Mouse (Mus musculus): ENCODE data around the gene Steap3. TPM values are rescaled to one million over a fixed set of nuclear protein-coding genes. Genes with fewer than 3 reads are reported as not detected.
"Not testable (repeated sequence)": the region's sequence is repeated elsewhere in the genome, so short reads cannot be mapped to it uniquely, and the experiment has no call there.

Steap3 gene
- total RNA-seq (2021) = 10 to 100 TPM; 26.9 to 32.1 TPM

- intact Hi-C loops (cut with DNase I) = no loop called here
- no peak for DNase-seq
Observed at GRCm38 (mm10) chr1:120272605-120273004, at the start of gene Steap3. Gene Steap3 (minus strand): TSS chr1:120272705.

GRCm38 (mm10) chr1:120321270-120322021 is 48.9 kb upstream of the Steap3 start:
- no peak for DNase-seq
- intact Hi-C loops (cut with DNase I) = no loop called here

- intact Hi-C loops (cut with DNase I) = no loop called here
- no peak for DNase-seq
Observed at GRCm38 (mm10) chr1:120305801-120306200, 33.3 kb upstream of the Steap3 start.

GRCm38 (mm10) chr1:120296936-120297335 is 24.4 kb upstream of the Steap3 start:
- intact Hi-C loops (cut with DNase I) = no loop called here
- DNase-seq = no peak

GRCm38 (mm10) chr1:120293803-120294202 is 21.3 kb upstream of the Steap3 start:
- intact Hi-C loops (cut with DNase I) = no loop called here
- DNase-seq = no peak

- intact Hi-C loops (cut with DNase I) = no loop called here
- DNase-seq = no peak
Observed at GRCm38 (mm10) chr1:120291709-120292108, 19.2 kb upstream of the Steap3 start.

- peak in 1 of 2 experiments; percentile 3 for DNase-seq
Observed at GRCm38 (mm10) chr1:120289843-120290242, 17.3 kb upstream of the Steap3 start.

GRCm38 (mm10) chr1:120287679-120288078 is 15.2 kb upstream of the Steap3 start:
- DNase-seq = no peak
- intact Hi-C loops (cut with DNase I) = no loop called here

More at GRCm38 (mm10) chr1:120289843-120290242, 17.3 kb upstream of the Steap3 start:
- intact Hi-C loops (cut with DNase I) = no loop called here

- DNase-seq; intact Hi-C loops (cut with DNase I): not testable (repeated sequence)
Observed at GRCm38 (mm10) chr1:120276058-120276457, 3.6 kb upstream of the Steap3 start.

- DNase-seq = no peak
- intact Hi-C loops (cut with DNase I) = no loop called here
Observed at GRCm38 (mm10) chr1:120275224-120275623, 2.7 kb upstream of the Steap3 start.

- no peak for DNase-seq
- intact Hi-C loops (cut with DNase I) = no loop called here
Observed at GRCm38 (mm10) chr1:120270882-120271281, 1.6 kb downstream of the Steap3 start.

GRCm38 (mm10) chr1:120270115-120270514 is 2.4 kb downstream of the Steap3 start:
- intact Hi-C loops (cut with DNase I) = no loop called here
- no peak for DNase-seq

GRCm38 (mm10) chr1:120267631-120268030 is 4.9 kb downstream of the Steap3 start:
- intact Hi-C loops (cut with DNase I) = no loop called here
- no peak for DNase-seq

GRCm38 (mm10) chr1:120266460-120266859 is 6.0 kb downstream of the Steap3 start:
- no peak for DNase-seq

GRCm38 (mm10) chr1:120264861-120265686 is 7.4 kb downstream of the Steap3 start:
- intact Hi-C loops (cut with DNase I) = loop anchor here (2.0 kb wide), 1 partner anchor 16 kb away; no protein-coding TSS in a partner anchor
- DNase-seq = peak; percentile 90 to 94

More at GRCm38 (mm10) chr1:120266460-120266859, 6.0 kb downstream of the Steap3 start:
- intact Hi-C loops (cut with DNase I) = no loop called here

GRCm38 (mm10) chr1:120263226-120263625 is 9.3 kb downstream of the Steap3 start:
- DNase-seq = no peak
- intact Hi-C loops (cut with DNase I) = no loop called here

- peak in 1 of 2 experiments; percentile 21 for DNase-seq
- intact Hi-C loops (cut with DNase I) = no loop called here
Observed at GRCm38 (mm10) chr1:120261166-120261565, 11.3 kb downstream of the Steap3 start.

- intact Hi-C loops (cut with DNase I) = no loop called here
- DNase-seq = no peak
Observed at GRCm38 (mm10) chr1:120259249-120259648, 13.3 kb downstream of the Steap3 start.

- DNase-seq = peak in 1 of 2 experiments; percentile 23
- intact Hi-C loops (cut with DNase I) = no loop called here
Observed at GRCm38 (mm10) chr1:120258744-120259143, 13.8 kb downstream of the Steap3 start.

GRCm38 (mm10) chr1:120258245-120258644 is 14.3 kb downstream of the Steap3 start:
- intact Hi-C loops (cut with DNase I) = no loop called here

GRCm38 (mm10) chr1:120253751-120254150 is 18.8 kb downstream of the Steap3 start:
- intact Hi-C loops (cut with DNase I) = no loop called here
- peak; percentile 71 to 74 for DNase-seq

More at GRCm38 (mm10) chr1:120258245-120258644, 14.3 kb downstream of the Steap3 start:
- DNase-seq = peak in 1 of 2 experiments; percentile 9

Data from heart, postnatal 10 days (tissue).